Mouse (Mus musculus) bone marrow, adult 2 months (tissue): ENCODE measurements at regions not wholly inside any gene's neighbourhood (a gene's known extent, or its start where the extent isn't known, plus 50 kb on each side); places are given as distances from the start of the nearest gene placed in this dataset.
A peak's percentile ranks its signal among the peaks of the same experiment; 100 is the strongest.

ENCODE experiments used
- H3K27ac ChIP-seq: fragments of 200-500 bp; 2 replicates; pipeline ENCODE4 v1.5.1; 2012; ENCODE audit warnings: low read depth, mild to moderate bottlenecking, control low read depth, inconsistent platforms, low read length; ENCODE audit not compliant: control insufficient read depth, poor library complexity, insufficient read depth
- H3K4me1 ChIP-seq: fragments of 200-500 bp; 2 replicates; pipeline ENCODE4 v1.6.1; 2011; ENCODE audit warnings: low read length; ENCODE audit not compliant: control insufficient read depth, insufficient read depth
- H3K4me3 ChIP-seq: fragments of 200-500 bp; replicated peaks from 2 replicates; pipeline ENCODE3; 2011; ENCODE audit warnings: mild to moderate bottlenecking, low read depth, low read length, control low read depth; ENCODE audit not compliant: control insufficient read depth
- CTCF ChIP-seq: fragments of 200-500 bp; IDR thresholded peaks from 2 replicates; pipeline ENCODE4 v1.5.1; 2011; ENCODE audit warnings: low read length, control low read depth; ENCODE audit not compliant: control insufficient read depth, insufficient read depth
- POLR2A ChIP-seq: fragments of 200-500 bp; IDR thresholded peaks from 2 replicates; pipeline ENCODE4 v1.6.1; 2011; ENCODE audit warnings: low read depth, mild to moderate bottlenecking, control low read depth, low read length, borderline replicate concordance; ENCODE audit not compliant: control insufficient read depth
- WGBS: fragments of 180-500 bp; shearing (Covaris S2); methylation state at CpG from one replicate; pipeline ENCODE4 v1.1.7; 2018; 5-methylcytosine and 5-hydroxymethylcytosine counted together

DNA sequence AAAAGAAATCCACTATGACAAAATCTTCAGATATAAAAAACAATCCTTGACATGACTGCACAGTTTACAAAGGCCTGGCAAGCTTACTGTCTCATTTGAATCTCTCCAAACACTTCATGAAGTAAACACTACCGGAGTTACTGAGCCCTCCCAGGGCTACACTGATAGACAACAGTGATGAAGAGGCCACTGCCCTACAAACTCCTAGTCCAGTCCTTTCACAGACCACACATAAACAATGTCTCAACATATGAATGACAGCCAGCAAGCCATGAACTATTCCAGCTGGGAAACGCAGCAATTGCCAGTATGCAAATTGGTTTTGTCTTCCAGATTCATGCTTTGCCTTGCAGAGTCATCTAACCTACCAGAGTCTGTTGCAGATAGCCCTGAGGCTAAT, 180.1 kb downstream of the Gsdmc2 start:
- TF ChIP-seq CTCF (no peak), POLR2A (no peak)
- WGBS = 80% methylated on average over 2 of the region's 2 CpGs
- H3K27ac ChIP-seq = no peak overlapping the region
- H3K4me3 ChIP-seq = no peak overlapping the region
- H3K4me1 ChIP-seq = no peaks in the 10 kb centered on the region; the same call in none of the 2 replicates

DNA sequence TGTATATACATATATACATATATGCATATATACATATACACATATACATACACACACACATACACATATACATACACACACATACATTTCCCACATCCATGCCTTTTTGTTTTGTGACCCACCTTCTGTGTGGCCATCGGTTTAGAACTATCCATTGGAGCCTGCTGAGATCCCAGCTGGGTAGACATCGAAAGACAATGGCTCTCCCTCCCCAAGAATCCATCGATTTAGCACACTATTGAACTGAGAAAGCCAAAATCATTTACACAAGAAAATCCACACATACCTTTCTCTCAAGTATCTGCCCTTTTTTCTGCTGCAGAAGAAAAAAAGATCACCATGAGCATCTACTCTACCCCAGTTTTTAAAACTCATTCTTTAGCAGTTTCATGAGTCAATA, 182.8 kb downstream of the Gsdmc2 start:
- TF ChIP-seq CTCF (no peak), POLR2A (no peak)
- 83% methylated on average over 3 of the region's 3 CpGs for WGBS
- Histone ChIP-seq H3K4me3 (no peak overlapping the region), H3K4me1 (peaks cover 4% of the 10 kb centered on the region), H3K27ac (no peak overlapping the region)

DNA sequence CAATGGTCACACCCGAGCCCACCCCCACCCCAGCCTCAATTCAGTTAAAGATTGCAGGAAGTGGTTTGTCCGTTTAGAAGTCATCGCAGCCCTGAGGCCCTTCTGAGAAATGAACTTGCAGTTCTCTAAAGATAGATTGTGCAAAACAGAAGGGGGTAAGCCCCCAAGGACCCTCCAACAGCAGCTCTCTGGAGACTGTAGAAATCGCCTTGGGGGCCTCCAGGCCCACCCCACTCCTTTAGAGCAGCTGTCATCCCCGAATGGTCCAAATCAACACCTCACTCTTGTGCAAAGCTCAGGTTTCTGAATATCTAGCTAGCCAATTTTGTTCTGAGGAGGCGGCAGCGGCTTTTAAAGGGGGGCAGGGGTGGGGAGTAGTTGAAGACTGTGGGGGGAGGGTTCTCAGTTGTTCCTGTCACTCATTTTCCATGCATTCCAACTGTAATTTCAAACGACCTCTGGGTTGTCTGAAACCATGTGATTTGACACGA, 186.9 kb downstream of the Gsdmc2 start:
- no peak overlapping the region for H3K4me3 ChIP-seq
- H3K27ac ChIP-seq = peak overlapping the region; percentile 68
- TF ChIP-seq CTCF (no peak), POLR2A (no peak)
- 8% methylated on average over 9 of the region's 9 CpGs for WGBS
- H3K4me1 ChIP-seq = peaks cover 4% of the 10 kb centered on the region

DNA sequence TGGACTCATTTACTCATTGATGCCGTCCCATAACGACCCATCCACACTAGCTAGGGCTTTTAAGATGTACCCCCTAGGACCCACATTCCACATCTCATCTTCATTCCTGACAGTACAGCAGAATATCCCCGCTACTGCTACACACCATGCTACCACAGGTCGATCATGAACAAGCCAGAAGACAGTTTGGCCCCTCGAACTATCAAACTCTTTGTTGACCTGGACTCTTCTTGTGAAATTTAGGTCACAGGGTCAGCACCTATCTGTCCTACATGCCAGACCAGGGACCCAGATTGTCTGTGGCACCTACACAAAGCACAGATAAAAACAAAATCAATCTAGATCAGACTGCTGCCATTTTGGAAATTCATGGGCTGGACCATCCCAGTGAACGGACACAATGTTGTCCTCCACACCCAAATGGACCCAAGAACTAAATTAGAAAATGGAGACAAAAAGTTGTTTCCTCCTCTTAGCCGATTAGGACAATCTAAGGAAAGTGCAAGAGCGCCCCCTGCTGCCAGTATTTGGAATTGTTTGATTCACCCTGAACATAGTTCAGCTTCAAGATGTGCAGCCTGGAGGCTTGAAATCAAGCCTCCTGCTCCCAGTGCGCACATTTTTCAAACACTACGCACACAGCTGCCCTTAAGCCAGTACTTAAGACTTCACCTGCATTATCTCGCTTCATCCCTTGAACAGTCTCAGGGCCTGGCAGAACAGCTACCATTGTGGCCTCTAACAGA, 192.6 kb downstream of the Gsdmc2 start:
- H3K27ac ChIP-seq = no peak overlapping the region
- H3K4me1 ChIP-seq = peaks cover 2% of the 10 kb centered on the region; the same call in 1 of the 2 replicates
- 26% methylated on average over 11 of the region's 11 CpGs for WGBS
- no peak overlapping the region for H3K4me3 ChIP-seq
- TF ChIP-seq CTCF = peak; percentile 29; the same call in 1 of the 2 replicates
- TF ChIP-seq POLR2A = no peak

DNA sequence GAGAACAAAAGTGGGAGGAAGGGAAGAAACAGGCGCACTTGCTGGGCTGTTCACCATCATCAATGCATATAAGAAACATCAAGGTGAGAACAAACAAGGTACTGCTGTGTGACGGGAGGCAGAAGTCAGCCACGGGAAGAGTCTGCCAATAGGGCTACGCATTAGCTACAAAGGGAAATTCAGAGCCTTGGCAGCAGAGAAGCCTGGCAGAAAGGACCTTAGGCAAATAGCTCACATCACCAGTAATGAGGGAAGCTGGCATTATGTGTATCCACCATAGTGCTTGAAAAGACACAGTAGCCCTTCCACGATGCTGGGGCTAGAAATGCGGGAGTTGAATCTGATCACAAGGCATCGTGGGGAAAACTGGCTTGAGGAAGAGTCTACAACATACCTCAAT, 193.9 kb downstream of the Gsdmc2 start:
- Histone ChIP-seq H3K4me1 (peaks cover 3% of the 10 kb centered on the region), H3K4me3 (no peak overlapping the region), H3K27ac (no peak overlapping the region)
- TF ChIP-seq CTCF (no peak), POLR2A (no peak)
- WGBS = 83% methylated on average over 7 of the region's 7 CpGs

DNA sequence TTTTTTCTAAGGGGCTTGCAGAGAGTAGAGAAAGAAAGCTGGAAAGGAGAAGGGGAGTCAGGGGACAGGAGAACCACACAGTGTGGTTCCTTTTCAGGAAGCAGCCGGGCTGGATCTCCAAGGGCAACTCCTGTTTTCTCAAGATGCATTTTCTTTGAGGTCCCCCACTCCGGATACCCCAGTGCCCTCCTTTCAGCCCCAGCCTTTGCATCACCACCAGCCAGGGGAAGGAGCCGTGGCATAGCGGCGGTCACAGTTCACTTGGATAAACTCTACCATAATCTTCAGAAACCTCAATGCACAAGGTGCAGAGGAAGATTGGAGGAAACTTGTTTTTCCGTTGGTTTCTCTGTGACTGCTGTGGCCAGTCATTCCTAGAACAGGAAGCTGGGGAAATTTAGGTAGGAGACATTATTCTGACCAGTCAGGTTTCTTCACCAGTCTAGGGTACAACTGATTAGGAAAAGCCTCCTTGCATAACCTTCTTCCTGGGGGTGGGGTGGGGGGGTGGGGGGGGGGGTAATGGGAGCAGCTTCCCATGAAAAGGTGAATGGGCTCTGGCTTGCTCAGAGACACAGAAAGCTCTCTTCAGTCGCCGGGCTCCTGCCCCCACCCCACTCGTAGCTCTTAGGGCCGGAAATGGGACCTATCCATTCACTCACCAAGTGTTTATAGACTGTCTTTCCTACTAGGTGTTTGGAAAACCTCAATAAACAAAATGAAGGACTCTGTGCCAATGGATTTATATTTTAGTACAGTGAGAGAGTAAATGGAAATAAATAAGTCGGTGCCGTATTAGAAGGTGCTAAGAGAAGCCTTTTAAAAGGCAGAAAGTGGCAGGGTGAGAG, 196.6 kb downstream of the Gsdmc2 start:
- H3K4me1 ChIP-seq = peaks cover 3% of the 10 kb centered on the region
- TF ChIP-seq POLR2A (no peak), CTCF (no peak)
- peak overlapping the region; percentile 10; the same call in 1 of the 2 replicates for H3K27ac ChIP-seq
- 3% methylated on average over 12 of the region's 12 CpGs for WGBS
- H3K4me3 ChIP-seq = no peak overlapping the region

DNA sequence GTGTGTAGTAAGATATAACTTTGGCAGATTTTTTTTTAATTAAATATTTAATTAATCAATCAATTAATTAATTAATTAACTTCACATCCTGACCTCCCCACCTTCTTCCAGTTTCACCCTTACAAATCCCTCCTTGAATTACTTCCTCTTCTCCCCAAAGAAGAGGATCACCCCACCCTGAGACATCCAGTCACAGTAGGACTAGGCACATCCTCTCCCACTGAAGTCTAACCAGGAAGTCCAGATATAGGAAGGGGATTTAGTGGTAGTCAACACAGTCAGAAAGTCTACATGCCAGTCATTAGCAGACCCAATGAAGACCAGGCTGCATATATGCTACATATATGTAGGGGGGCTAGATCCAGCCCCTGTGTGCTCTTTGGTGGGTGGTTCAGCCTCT, 220.2 kb downstream of the Gsdmc2 start:
- Histone ChIP-seq H3K4me1 (no peaks in the 10 kb centered on the region; the same call in 1 of the 2 replicates), H3K27ac (no peak overlapping the region), H3K4me3 (no peak overlapping the region)
- TF ChIP-seq POLR2A (no peak), CTCF (no peak)

DNA sequence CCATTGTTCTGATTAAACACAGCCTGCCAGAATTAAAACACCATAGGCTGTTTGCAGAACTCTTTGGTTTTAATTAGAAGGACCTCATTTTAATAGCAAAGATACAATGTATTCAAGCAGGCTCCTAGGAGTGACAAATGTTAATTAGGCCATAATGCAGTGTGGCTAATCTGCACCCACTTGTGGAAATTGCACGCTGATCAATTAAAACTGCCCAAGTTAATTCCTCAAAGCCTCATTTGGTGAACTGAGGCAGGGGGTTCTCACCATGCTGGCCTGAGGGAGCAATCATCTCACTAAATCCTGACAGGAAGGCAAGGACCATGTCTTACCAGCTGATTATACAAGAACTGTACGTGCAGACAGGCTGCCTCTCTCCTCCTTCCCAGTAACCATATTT, 220.7 kb downstream of the Gsdmc2 start:
- WGBS = 79% methylated on average over 2 of the region's 2 CpGs
- no peak overlapping the region for H3K27ac ChIP-seq

More for the DNA sequence above, 220.7 kb downstream of the Gsdmc2 start:
- TF ChIP-seq CTCF = no peak
- TF ChIP-seq POLR2A = no peak
- H3K4me3 ChIP-seq = no peak overlapping the region
- no peaks in the 10 kb centered on the region; the same call in 1 of the 2 replicates for H3K4me1 ChIP-seq
